Mouse (Mus musculus): Measurements from ENCODE around the gene Mrs2. TPM values are rescaled to one million over a fixed set of nuclear protein-coding genes. Genes with fewer than 3 reads are reported as not detected.

Mrs2 gene
- 18.5 and 19.8 TPM in 2 replicates for polyA plus RNA-seq (2016; fragmentation: Nextera tagmentation; extraction: Ambion mirVana)

DNA sequence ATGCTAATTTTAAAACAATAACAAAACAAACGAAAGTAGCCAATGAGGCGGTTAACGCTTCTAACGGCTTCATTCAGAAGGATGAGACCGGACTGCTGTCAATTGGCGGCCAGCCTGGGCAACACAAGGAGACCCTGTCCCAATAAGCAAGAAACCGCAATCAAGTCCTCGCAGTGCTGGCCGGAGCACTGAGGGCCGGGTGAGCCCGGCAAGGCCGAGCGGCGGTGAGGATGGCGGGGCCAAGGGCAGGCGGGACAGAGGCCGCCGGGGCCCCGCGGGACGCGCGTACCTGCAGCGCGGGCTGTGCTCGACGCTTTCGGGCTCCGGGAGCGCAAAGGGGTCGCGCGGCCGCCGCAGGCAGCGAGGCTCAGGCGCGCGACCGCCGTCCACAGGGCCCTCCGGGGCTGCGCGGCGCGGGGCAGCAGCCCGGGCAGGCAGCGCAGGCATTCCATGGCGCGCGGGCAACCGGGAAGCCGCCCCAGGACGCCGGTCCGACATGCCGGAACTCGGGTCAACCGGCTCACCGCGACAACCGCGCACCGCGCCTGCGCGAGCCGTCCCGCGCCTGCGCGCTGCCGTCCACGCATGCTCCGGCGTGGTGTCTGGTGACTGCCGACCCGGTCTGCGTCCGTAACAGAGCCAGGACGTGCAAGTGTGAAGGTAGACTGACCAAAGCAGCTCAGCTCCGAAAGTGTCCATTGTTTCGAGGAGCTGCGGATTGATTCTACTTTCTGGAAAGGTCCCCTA is at the start of gene Mrs2:
Gene Mrs2 (minus strand): TSS at position 587 of the 747 bp plus-strand sequence.
- no peaks in the 10 kb centered on the region for H3K27me3 ChIP-seq (ENCODE audit: insufficient read depth, poor library complexity, severe bottlenecking)
- 1% methylated on average over 84 of the region's 84 CpGs for WGBS
- peak; percentile 95 for DNase-seq (ENCODE audit: low spot score)
- peak within 1 kb of the TSS; percentile 76 for H3K4me3 ChIP-seq
- peaks cover 11% of the 10 kb centered on the region for H3K4me1 ChIP-seq
- peaks cover 8% of the 10 kb centered on the region; the same call in 1 of the 2 replicates for H3K36me3 ChIP-seq
- peak within 1 kb of the TSS; percentile 95 for H3K27ac ChIP-seq
- H3K9me3 ChIP-seq = no peaks in the 10 kb centered on the region

DNA sequence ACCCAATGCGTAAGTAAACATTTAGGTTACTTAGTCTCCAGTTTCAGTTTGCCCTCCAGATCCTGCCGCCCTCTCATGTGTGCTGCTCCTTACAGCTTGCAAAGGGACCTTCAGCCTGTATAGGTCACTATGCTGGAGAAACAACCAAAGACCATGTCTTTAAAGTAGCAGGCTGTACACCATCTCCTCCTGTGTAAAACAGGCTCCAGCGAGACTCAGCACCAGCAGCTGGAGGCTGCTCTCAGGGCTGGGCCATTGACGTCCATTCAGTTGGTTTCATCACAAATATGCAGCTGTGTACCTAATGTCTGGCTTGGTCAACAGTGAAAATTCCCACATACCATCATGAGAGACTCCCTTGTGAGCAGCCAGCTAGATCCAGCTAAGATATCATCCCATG is 49.6 kb upstream of the Mrs2 start:
- H3K4me1 ChIP-seq = no peaks in the 10 kb centered on the region
- WGBS = 72% methylated on average over 4 of the region's 4 CpGs
- no peaks in the 10 kb centered on the region for H3K27me3 ChIP-seq (ENCODE audit: insufficient read depth, poor library complexity, severe bottlenecking)
- H3K27ac ChIP-seq = no peak overlapping the region
- no peak overlapping the region for H3K4me3 ChIP-seq
- H3K36me3 ChIP-seq = no peaks in the 10 kb centered on the region
- peak; percentile 72 for DNase-seq (ENCODE audit: low spot score)
- no peaks in the 10 kb centered on the region for H3K9me3 ChIP-seq

DNA sequence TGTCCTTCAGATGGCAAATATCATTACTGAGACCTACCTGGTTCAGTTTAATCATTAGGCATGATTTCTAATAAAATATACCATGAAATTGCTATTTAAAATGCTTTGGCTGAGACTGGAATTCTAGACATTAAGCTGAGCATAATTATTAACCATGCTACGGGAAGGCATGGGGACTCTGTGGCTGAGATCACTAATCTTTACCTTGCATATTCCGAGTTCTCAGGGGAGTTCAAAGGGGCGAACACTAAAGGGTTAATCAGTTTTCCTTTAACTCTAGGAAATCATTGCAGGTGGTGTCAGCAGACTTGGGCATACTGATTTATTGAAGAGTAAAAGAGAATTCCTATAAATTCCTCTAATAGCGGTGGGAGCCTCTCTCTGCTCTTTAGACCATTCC is 47.0 kb upstream of the Mrs2 start:
- no peaks in the 10 kb centered on the region for H3K4me1 ChIP-seq
- no peaks in the 10 kb centered on the region for H3K9me3 ChIP-seq
- 79% methylated on average over 4 of the region's 4 CpGs for WGBS
- no peak overlapping the region for H3K27ac ChIP-seq
- no peaks in the 10 kb centered on the region for H3K36me3 ChIP-seq
- H3K4me3 ChIP-seq = no peak overlapping the region
- H3K27me3 ChIP-seq (ENCODE audit: insufficient read depth, poor library complexity, severe bottlenecking) = no peaks in the 10 kb centered on the region
- no peak for DNase-seq (ENCODE audit: low spot score)

DNA sequence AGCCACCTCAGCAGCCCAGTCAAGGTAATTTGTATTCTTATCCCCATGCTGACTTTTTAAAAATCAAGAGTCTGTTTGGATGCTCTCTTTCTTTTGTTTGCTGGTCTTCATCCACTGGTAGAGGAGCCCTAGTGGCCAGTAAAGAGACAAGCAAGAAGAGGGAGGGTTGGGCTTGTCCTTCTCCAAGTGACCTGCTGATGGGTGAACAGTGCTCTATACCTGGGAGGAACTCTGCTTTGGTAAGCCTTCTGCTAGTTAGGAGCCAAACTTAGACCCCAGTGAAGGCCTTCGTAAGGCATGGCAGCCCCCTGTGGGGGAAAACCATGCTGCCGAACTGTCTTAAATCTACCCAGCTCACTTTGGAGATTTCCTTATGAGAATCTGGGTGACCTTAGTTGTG is 46.5 kb upstream of the Mrs2 start:
- no peaks in the 10 kb centered on the region for H3K27me3 ChIP-seq (ENCODE audit: insufficient read depth, poor library complexity, severe bottlenecking)
- WGBS = 91% methylated on average over 2 of the region's 2 CpGs
- H3K4me3 ChIP-seq = no peak overlapping the region
- H3K27ac ChIP-seq = no peak overlapping the region
- no peaks in the 10 kb centered on the region for H3K9me3 ChIP-seq
- H3K4me1 ChIP-seq = no peaks in the 10 kb centered on the region
- no peaks in the 10 kb centered on the region for H3K36me3 ChIP-seq
- no peak for DNase-seq (ENCODE audit: low spot score)

DNA sequence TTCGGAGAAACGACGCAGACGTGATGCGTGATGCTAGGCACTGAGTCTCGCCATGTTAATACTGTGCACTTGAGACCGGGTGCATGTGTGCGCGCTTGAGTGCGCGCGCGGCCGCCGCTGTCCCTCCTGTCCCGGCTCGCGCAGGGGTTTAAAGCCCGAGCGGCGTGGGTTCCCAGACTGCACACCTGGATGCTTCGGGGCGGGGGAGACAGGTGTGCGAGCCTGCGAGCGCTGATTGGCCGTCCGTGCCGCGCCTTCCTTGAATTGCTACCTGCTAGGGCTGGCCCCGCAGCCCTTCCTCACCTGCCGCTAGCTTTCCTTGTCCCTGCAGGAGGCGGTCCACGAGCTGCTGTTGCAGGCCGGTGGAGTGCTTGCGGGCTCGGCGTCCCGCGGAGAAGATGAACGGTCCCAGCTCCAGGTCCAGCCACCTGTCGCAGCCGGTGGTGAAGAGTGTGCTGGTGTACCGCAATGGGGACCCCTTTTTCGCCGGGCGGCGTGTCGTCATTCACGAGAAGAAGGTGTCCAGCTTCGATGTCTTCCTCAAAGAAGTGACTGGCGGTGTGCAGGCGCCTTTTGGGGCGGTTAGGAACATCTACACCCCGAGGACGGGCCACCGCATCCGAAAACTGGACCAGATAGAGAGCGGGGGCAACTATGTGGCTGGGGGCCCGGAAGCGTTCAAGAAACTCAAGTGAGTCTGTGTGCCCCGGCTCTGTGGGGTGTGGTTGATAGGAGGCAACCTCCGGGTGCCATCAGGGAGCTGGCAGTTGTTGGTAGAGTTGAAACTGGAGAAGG is 35.9 kb upstream of the Mrs2 start, which contains the start of gene Dcdc2a:
Gene Dcdc2a (plus strand): TSS at position 132 of the 795 bp plus-strand sequence.
- Histone ChIP-seq H3K36me3 (no peaks in the 10 kb centered on the region), H3K9me3 (peaks cover 6% of the 10 kb centered on the region), H3K27ac (0 out of 2 replicates have a peak within 1 kb of the TSS, but pooled peaks have one; percentile 42), H3K27me3 (ENCODE audit: insufficient read depth, poor library complexity, severe bottlenecking) (peaks cover 54% of the 10 kb centered on the region), H3K4me3 (peak within 1 kb of the TSS; percentile 69), H3K4me1 (peaks cover 17% of the 10 kb centered on the region)
- DNase-seq (ENCODE audit: low spot score) = no peak
- WGBS = 5% methylated on average over 63 of the region's 63 CpGs

DNA sequence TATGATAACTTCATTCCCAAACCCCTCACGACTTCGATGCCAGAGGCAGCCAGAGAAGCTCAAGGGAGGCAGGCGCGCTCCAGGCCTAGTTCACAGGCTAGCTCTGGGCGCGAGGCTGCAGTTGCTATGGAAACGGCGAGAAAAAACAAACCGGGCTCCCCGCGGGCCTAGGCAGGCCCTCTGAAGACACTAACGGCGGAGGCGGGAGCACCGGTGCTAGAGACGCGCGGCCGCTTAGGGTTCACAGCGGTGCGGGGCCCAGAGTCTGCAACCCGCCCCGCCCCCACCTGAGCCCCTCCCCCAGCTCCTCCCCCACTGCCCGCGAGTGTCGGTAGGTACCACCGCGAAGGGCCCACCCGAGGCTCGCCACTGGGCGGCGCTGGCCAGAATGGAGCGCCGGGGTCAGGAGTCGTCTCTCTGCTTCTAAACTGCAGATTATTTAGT is 35.0 kb upstream of the Mrs2 start:
- peaks cover 17% of the 10 kb centered on the region for H3K4me1 ChIP-seq
- DNase-seq (ENCODE audit: low spot score) = peak; percentile 79
- peak overlapping the region; percentile 69 for H3K4me3 ChIP-seq
- H3K36me3 ChIP-seq = no peaks in the 10 kb centered on the region
- WGBS = under 1% methylated on average over 35 of the region's 35 CpGs
- peaks cover 54% of the 10 kb centered on the region for H3K27me3 ChIP-seq (ENCODE audit: insufficient read depth, poor library complexity, severe bottlenecking)
- H3K9me3 ChIP-seq = peaks cover 12% of the 10 kb centered on the region
- H3K27ac ChIP-seq = 0 out of 2 replicates have a peak overlapping the region, but pooled peaks have one; percentile 42

DNA sequence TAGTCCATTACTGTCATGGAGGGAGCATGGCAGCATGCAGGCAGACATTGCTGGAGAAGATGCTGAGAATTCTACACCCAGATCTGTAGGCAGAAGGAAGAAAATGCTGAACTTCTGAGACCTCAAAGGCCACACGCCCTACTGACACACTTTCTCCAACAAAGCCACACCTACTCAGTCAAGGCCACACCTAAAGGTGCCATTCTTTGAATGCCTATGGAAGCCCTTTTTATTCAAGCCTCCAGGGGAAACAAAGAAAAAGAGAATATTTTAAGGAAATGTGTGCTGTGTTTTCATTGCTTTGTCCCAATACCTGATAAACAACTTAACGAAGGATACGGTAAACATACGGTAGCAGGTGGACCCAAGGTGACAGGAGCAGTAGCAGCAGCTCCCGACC is 32.5 kb upstream of the Mrs2 start:
- H3K4me1 ChIP-seq = peaks cover 17% of the 10 kb centered on the region
- H3K36me3 ChIP-seq = no peaks in the 10 kb centered on the region
- H3K27me3 ChIP-seq (ENCODE audit: insufficient read depth, poor library complexity, severe bottlenecking) = peaks cover 48% of the 10 kb centered on the region
- WGBS = 87% methylated on average over 5 of the region's 5 CpGs
- peaks cover 19% of the 10 kb centered on the region for H3K9me3 ChIP-seq
- H3K4me3 ChIP-seq = no peak overlapping the region
- DNase-seq (ENCODE audit: low spot score) = no peak
- H3K27ac ChIP-seq = no peak overlapping the region

DNA sequence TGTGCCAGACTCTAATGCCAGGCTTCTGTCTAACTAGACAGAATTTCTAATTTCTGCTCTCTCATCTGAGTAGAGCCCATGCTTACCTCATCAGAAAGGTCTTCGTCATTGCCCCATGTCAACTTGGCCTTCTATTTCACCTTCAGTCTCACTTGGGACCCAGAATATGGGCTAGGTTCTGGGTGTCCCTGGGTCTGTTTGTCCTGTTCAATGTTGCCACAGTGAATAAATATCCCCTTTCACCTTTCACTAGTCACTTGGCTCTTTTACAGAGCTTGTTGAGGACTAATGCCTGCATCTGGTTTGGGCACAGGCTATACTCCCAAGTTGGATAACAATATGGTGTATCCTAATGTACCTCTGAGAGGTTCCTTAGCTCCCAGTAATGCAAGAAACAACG is 19.3 kb upstream of the Mrs2 start:
- 68% methylated on average over 2 of the region's 2 CpGs for WGBS
- Histone ChIP-seq H3K9me3 (no peaks in the 10 kb centered on the region), H3K4me1 (no peaks in the 10 kb centered on the region), H3K27me3 (ENCODE audit: insufficient read depth, poor library complexity, severe bottlenecking) (no peaks in the 10 kb centered on the region), H3K36me3 (no peaks in the 10 kb centered on the region), H3K27ac (no peak overlapping the region), H3K4me3 (no peak overlapping the region)
- no peak for DNase-seq (ENCODE audit: low spot score)

DNA sequence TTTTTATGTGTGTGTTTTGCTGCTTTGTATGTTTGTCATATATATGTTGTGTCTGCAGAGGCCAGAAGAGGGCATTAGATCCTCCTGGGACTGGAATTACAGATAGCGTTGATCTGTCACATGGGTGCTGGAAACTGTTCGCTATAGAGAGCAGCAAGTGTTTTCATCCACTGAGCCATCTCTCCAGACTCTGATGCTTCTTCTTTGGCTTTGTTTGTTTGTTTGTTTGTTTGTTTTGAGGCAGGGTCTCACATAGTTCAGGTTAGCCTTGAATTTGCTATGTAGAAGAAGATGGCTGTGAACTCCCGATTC is 6.9 kb upstream of the Mrs2 start:
- Histone ChIP-seq H3K36me3 (no peaks in the 10 kb centered on the region), H3K4me3 (no peak overlapping the region), H3K9me3 (no peaks in the 10 kb centered on the region), H3K27ac (no peak overlapping the region), H3K4me1 (no peaks in the 10 kb centered on the region), H3K27me3 (ENCODE audit: insufficient read depth, poor library complexity, severe bottlenecking) (no peaks in the 10 kb centered on the region)
- 72% methylated on average over 3 of the region's 3 CpGs for WGBS
- no peak for DNase-seq (ENCODE audit: low spot score)

DNA sequence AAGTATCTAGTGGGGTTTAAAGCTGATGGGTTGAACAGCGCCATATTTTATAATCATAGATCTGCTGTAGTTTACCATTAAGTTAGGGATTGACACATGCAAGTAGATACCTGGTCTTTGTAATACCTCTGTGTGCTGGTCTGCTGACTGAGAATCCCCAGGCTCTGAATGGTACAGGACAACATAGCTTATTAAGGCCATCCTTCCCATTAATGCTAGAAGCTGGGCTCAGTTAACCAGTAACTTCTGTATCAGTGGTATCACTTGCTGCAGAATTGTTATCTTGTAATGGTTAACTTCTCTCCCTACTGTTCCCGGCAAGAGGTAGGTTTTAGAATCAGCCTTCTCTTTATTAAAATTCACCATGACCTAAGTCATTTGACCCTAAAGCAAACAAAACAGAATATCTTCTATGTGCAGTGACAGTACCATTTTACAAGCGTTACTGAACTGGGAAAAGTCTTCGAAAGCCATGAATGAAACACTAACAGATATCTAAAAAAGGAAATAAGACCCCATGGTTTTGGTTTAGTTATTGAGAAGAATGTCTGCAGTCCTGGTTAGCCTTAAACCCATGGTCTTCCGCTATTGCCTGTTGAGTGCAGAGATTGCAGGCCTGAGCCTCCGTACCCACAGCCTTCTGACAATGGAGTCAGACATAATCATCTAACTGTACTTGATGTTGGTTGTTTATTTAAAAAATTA is 6.4 kb upstream of the Mrs2 start:
- Histone ChIP-seq H3K36me3 (no peaks in the 10 kb centered on the region), H3K27me3 (ENCODE audit: insufficient read depth, poor library complexity, severe bottlenecking) (no peaks in the 10 kb centered on the region), H3K9me3 (no peaks in the 10 kb centered on the region), H3K4me1 (no peaks in the 10 kb centered on the region), H3K4me3 (no peak overlapping the region), H3K27ac (no peak overlapping the region)
- peak; percentile 58 for DNase-seq (ENCODE audit: low spot score)
- WGBS = 85% methylated on average over 6 of the region's 6 CpGs

DNA sequence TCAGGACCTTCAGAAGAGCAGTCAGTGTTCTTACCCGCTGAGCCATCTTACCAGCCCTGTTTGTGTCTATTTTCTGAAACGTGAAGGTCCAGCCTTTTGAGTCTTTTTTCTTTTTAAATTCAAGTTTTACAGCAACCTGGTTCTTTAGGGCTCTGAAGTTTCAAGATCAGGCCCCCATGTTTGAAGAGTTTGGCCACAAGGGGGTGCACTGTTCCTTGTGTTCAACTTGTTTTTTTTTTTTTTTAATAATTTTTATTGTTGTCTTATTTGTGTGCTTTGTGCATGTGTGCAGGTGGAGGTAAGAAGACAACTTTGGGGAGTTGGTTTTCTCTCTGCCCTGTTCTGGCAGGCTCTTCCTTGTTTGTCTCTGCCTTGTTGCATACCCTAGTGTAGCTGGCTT is 4.5 kb upstream of the Mrs2 start:
- peak; percentile 30 for DNase-seq (ENCODE audit: low spot score)

DNA sequence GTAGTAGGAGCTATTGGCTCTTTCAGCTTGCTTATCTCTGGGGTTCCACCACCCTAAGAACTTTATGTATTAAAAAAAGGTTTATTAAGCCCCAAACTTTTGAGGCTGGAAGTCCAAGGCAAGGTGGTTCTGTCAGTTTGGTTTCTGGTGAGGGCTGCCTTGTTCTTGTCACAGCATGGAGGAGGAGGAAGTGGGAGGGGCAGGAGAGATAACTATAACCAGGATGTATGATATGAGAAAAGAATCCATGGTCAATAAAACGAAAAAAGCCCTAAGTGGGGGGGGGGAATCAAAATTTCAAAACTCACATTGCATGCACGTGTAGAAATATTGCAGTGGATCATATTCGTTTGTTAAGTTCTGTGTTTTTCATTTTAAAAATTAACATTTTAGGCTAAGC is 3.0 kb upstream of the Mrs2 start:
- no peak overlapping the region for H3K4me3 ChIP-seq
- H3K27ac ChIP-seq = no peak overlapping the region
- peaks cover 11% of the 10 kb centered on the region for H3K4me1 ChIP-seq
- 71% methylated on average over 3 of the region's 3 CpGs for WGBS
- peak; percentile 54 for DNase-seq (ENCODE audit: low spot score)
- no peaks in the 10 kb centered on the region for H3K9me3 ChIP-seq
- 0 out of 2 replicates have a peak, but pooled peaks cover 2% of the 10 kb centered on the region for H3K36me3 ChIP-seq
- no peaks in the 10 kb centered on the region for H3K27me3 ChIP-seq (ENCODE audit: insufficient read depth, poor library complexity, severe bottlenecking)

More for the DNA sequence above, 4.5 kb upstream of the Mrs2 start:
- no peaks in the 10 kb centered on the region for H3K4me1 ChIP-seq
- H3K36me3 ChIP-seq = no peaks in the 10 kb centered on the region
- no peak overlapping the region for H3K4me3 ChIP-seq
- no peaks in the 10 kb centered on the region for H3K27me3 ChIP-seq (ENCODE audit: insufficient read depth, poor library complexity, severe bottlenecking)
- no peak overlapping the region for H3K27ac ChIP-seq
- H3K9me3 ChIP-seq = no peaks in the 10 kb centered on the region
- WGBS = 22% methylated on average over 2 of the region's 2 CpGs

DNA sequence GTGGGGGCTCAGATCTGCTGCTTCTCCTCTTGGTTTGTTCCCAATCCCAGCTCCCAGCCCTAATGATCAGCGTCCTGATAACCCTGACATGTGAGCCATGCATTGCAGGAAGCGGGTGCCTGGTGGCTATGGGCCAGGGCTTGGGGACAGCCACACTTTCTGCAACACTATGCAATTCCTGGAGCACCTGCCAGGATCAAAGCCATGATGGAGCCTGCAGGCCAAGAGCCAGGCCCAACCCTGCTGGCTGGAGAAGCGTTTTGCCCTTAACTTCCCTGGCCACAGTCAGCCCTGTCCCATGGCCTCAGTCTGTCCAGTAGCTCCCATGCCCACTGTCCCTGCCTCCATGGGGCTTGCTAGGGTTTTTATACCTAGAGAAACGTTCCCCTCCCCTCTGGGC is 2.2 kb upstream of the Mrs2 start:
- H3K4me3 ChIP-seq = no peak overlapping the region
- peak; percentile 47 for DNase-seq (ENCODE audit: low spot score)
- peaks cover 11% of the 10 kb centered on the region for H3K4me1 ChIP-seq
- H3K27ac ChIP-seq = no peak overlapping the region
- no peaks in the 10 kb centered on the region for H3K9me3 ChIP-seq
- WGBS = 63% methylated on average over 4 of the region's 4 CpGs
- H3K36me3 ChIP-seq = peaks cover 8% of the 10 kb centered on the region; the same call in 1 of the 2 replicates
- H3K27me3 ChIP-seq (ENCODE audit: insufficient read depth, poor library complexity, severe bottlenecking) = no peaks in the 10 kb centered on the region
